12 mouse cellular contexts compared by ENCODE assay signal in the genomic region with DNA sequence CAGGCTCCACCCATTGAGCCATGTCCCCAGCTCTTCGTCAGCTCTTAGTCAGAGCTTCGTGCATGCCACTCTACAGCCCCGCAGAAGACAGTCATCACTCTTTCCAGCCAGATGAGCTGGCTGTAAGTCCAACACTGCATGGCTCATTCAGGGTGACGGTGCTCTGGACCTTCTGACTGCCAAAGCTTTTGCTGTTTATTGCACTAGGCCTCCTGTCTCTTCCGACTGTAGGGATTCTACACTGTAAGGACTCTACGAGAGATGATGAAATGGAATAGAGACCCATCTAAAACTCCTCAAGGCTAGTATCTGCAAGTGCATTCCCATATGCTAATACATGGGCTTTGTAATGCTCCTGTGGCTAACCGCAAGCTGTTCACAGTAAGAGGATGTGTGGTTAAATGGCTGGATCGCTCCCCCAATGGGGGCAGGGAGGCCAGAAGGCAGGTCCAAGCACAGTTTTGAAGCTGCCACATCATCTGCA.
DNase-seq lines count a peak whose midpoint lies in the region; ATAC-seq lines count a peak whose summit lies in the region.
"Had no signal": no experiment of that assay in that cellular context is flagged by ENCODE, and none has a peak within 500 bp of the region (broad histone marks: within the 10 kb centered on the region; RNA-seq: fewer than 3 reads in every experiment).

No protein-coding gene starts in this region.

- H3K36me3 ChIP-seq in midbrain, embryonic 12.5 days = peaks cover 16% of the 10 kb centered on the region
- peaks cover 28% of the 10 kb centered on the region for H3K36me3 ChIP-seq in midbrain, embryonic 10.5 days

- no peak overlapping the region for H3K4me2 ChIP-seq in midbrain, embryonic 12.5 days (replicated peaks)
- H3K4me2 ChIP-seq: limb, embryonic 13.5 days had no signal

- no peak for ATAC-seq in midbrain, embryonic 12.5 days (ENCODE audit: low FRiP score, low read depth)
- ATAC-seq: forebrain, postnatal 0 days had no signal

- whole genome bisulfite sequencing in midbrain, embryonic 12.5 days = 79% methylated on average over 8 of the region's 8 CpGs
- 86% methylated on average over 8 of the region's 8 CpGs for WGBS in midbrain, embryonic 10.5 days

- peaks cover 27% of the 10 kb centered on the region for H3K4me1 ChIP-seq in midbrain, embryonic 12.5 days
- H3K4me1 ChIP-seq in midbrain, embryonic 10.5 days = peaks cover 31% of the 10 kb centered on the region

- H3K27me3 ChIP-seq in midbrain, embryonic 12.5 days = no peaks in the 10 kb centered on the region
- H3K27me3 ChIP-seq in midbrain, embryonic 10.5 days (ENCODE audit: low read depth, poor library complexity, severe bottlenecking) = no peaks in the 10 kb centered on the region
- H3K27me3 ChIP-seq: limb, embryonic 13.5 days had no signal

- no peaks in the 10 kb centered on the region for H3K9me3 ChIP-seq in midbrain, embryonic 12.5 days
- no peaks in the 10 kb centered on the region; the same call in 1 of the 2 replicates for H3K9me3 ChIP-seq in midbrain, embryonic 10.5 days (replicated peaks)
- H3K9me3 ChIP-seq: heart, embryonic 10.5 days; limb, embryonic 13.5 days had no signal

- no peak for DNase-seq in midbrain, embryonic 10.5 days (ENCODE audit: low spot score)
- DNase-seq in CD4-positive helper T cell, adult 2 months (ENCODE audit: low read depth, low spot score) = peak; percentile 58
- DNase-seq in R1 (ENCODE audit: low read depth, low spot score) = peak; percentile 51
- peak; percentile 64 for DNase-seq in induced T-regulatory cell, adult 2 months (ENCODE audit: low read depth)
- DNase-seq in cerebellum, adult 9-11 months = no peak
- no peak for DNase-seq in right cerebral cortex, postnatal 25 days
- no peak for DNase-seq in left cerebral cortex, postnatal 14 days (ENCODE audit: low spot score in 2 of 2)
- DNase-seq: forebrain, postnatal 0 days; kidney, adult 9 months had no signal

- H3K27ac ChIP-seq in midbrain, embryonic 12.5 days (replicated peaks) = 0 out of 2 replicates have a peak overlapping the region, but pooled peaks have one; percentile 49
- H3K27ac ChIP-seq in midbrain, embryonic 10.5 days (replicated peaks) = no peak overlapping the region
- H3K27ac ChIP-seq: heart, embryonic 10.5 days; limb, embryonic 13.5 days had no signal

- H3K9ac ChIP-seq in midbrain, embryonic 12.5 days (replicated peaks) = no peak overlapping the region; the same call in 1 of the 2 replicates
- H3K9ac ChIP-seq: forebrain, postnatal 0 days; limb, embryonic 13.5 days had no signal

- intact Hi-C loops in left cerebral cortex, postnatal 14 days (cut with DNase I) = no loop called here

- H3K4me3 ChIP-seq in midbrain, embryonic 12.5 days = no peak overlapping the region
- no peak overlapping the region for H3K4me3 ChIP-seq in midbrain, embryonic 10.5 days
- H3K4me3 ChIP-seq: heart, embryonic 10.5 days; limb, embryonic 13.5 days had no signal

Comparison
In these comparisons a context has a peak if more than half of its experiments do, and no peak if none do; other contexts are left out.
1. DNase-seq: peak in CD4-positive helper T cell, adult 2 months (single experiment), R1 (single experiment) and induced T-regulatory cell, adult 2 months (single experiment); none in midbrain, embryonic 10.5 days (single experiment), cerebellum, adult 9-11 months (single experiment), right cerebral cortex, postnatal 25 days (single experiment) and left cerebral cortex, postnatal 14 days (0 of 2).